Mouse (Mus musculus) mouse embryonic stem cell (cell line): Measurements from ENCODE around the gene Sumo3.

Source experiments
- in situ Hi-C, 2 experiments: fragments of 300-500 bp; cut with MboI; formaldehyde crosslinking; loops; 1 replicate in 1 of 2; 3 replicates in 1 of 2; pipeline ENCODE4 v1.14.3; 2019 to 2020; ENCODE audit warnings: low sequenced_read_pairs in 2 of 2, low pct_unique_long_range_greater_than_20kb in 1 of 2, mixed read lengths in 1 of 2; ENCODE audit not compliant: unreplicated experiment in 1 of 2

Gene Sumo3

GRCm38 (mm10) chr10:77605908-77606826 lies at the start of gene Sumo3, which contains the start of gene Gm49325:
Gene Sumo3 (plus strand): TSS chr10:77606097.
Gene Gm49325 (plus strand): TSS chr10:77606197.
- in situ Hi-C loops = no loop called here

DNA sequence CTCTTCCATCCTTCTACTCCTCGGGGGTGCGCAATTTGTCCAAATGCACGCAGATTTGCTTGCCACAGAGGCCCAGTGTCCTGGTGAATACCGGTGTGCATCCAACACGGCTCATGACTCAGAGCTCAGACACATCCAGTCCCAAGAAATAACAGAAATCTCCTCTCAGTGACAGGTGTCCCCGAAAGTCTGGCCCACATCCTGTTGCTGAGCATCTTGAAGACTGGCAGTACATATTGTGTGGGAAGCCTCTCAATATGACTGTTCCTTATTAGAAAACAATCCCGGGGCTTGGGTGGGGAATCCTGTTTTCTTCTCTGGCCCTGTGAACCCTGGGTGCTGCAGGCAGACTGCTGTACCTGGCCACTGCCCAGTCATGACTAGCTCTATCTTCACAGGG lies 49.3 kb upstream of the Sumo3 start:
- in situ Hi-C loops = no loop called here

- in situ Hi-C loops = no loop called here
These were observed 48.3 kb upstream of the Sumo3 start for GRCm38 (mm10) chr10:77557641-77558040.

- in situ Hi-C loops = no loop called here
These were observed 45.8 kb upstream of the Sumo3 start for GRCm38 (mm10) chr10:77560090-77560489.

DNA sequence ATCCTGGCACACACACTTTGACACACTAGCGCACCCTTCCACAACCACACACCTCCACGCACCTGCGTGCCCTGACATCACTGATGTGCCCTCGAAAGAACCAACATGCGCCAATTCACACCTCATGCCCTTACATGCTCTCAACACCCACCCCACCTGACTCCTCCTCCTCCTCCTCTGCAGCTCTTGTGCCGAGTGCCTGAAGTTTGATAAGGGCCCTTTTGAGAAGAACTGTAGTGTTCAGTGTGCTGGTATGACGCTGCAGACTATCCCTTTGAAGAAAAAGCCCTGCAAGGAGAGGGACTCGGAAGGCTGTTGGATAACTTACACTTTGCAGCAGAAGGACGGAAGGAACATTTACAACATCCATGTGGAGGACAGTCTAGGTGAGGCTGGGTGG lies 45.1 kb upstream of the Sumo3 start:
- in situ Hi-C loops = no loop called here

- in situ Hi-C loops = no loop called here
These were observed 44.4 kb upstream of the Sumo3 start for GRCm38 (mm10) chr10:77561508-77561907.

DNA sequence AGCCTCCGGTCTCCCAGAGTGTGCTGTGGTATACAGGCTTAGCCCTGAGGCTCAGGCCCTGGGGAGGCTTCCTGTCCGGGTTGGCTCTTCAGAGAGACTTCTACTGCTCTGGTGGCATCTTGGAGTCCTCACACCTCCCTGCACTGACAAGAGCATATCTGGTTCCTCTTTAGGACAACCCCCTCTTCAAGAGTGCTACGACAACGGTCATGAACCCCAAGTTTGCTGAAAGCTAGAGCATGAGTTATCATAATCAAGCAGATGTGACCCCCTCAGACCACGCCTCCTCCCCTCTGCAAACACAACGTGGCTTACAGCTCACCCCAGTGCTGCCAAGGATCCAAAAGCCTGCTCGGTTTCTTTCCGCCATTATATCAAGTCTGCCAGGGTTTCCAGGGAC lies 40.9 kb upstream of the Sumo3 start:
- in situ Hi-C loops = no loop called here

- in situ Hi-C loops = no loop called here
These were observed 39.2 kb upstream of the Sumo3 start for GRCm38 (mm10) chr10:77566651-77567050.

- in situ Hi-C loops = no loop called here
These were observed 36.4 kb upstream of the Sumo3 start for GRCm38 (mm10) chr10:77569481-77569880.

DNA sequence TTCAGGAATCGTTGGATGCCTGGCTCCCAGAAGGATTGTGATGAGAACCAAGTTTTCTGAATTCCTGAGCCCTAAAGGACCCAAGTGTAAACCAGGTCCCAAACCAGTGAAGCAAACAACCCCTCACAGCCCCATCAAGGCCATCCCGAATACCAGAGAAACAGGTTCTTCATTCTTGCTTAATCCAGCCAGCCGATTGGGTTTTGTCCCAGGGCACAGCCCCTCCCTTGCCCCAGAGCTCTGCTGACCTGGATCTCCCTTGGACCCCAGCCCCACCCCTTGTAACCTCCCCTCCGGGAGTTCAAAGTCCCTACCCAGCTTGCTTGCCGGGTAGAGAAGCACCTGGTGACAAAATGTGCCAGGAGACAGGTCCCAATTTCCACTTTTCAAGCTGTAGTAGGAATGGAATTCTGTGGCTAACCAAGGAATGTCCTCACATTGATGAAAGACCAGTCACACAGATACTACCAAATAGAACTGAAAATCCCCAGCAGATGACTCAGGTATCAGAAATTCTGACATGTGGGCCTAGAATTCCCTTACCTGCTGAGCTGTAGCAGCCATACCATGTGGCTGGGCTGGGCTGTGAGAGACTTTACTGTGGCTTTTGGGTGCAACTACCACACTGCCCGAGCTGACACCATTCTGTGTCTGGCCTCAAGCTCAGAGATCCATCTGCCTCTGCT lies 35.8 kb upstream of the Sumo3 start:
- in situ Hi-C loops = no loop called here

- in situ Hi-C loops = no loop called here
These were observed 33.7 kb upstream of the Sumo3 start for GRCm38 (mm10) chr10:77572225-77572624.

DNA sequence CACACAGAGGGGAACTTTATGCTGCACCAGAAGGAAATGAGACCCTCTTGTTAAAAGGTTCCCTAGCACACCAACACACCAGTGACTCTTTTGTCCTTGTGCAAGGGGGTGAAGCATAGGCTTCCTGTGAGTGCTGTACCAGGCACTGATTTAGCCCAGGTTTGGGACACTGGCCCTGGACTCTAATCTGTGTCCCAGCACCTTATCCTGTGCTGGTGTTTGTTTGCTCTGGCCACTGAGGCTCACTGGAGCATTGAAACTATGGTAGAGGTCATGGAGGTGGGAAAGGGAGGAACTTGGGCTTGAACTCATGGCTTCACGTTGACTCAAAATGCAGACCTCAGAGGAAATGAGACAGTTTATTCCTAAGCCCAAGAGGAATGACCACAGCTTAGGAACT lies 32.7 kb upstream of the Sumo3 start:
- in situ Hi-C loops = no loop called here

DNA sequence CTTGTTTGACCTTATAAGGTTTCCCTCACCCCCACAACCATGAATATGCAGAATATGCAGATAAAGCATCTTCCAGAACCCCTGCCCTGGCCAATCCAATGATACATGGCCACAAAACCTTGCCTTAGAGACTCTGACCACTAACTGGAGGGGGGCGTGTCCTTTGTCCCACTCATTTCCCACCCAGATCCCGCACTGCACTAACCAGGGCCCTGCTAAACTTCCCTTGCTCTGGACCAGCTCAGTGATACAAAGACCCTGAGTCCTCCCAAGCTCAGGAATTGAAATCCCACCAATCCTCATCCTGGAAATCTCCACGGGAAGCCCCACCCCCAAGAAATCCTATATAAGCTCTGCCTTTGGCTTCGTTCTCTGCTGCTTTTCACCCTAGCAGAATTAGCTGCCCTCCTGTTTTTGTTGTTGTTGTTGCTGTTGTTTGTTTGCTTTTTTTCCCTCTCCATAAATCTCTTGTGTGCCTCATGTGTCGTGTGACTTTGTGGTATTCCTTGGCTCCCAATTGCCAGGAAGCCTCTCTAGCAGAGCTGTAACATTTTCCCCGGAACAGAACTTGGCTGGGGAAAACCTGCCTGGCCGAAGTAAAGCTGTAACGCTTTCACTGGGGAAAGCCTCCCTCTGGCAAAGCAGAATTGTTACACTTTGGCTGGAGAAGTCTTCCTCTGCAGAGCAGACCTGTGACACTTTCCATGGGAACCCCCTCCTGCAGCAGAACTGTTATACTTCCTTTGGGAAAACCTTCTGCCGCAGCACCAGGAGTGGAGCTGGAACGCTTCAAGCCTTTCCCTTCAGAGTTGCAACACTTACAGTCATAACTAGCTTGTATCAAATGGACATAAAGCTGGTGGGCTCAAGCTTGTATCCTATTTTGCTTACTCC lies 25.6 kb upstream of the Sumo3 start:
- in situ Hi-C loops = no loop called here

GRCm38 (mm10) chr10:77581023-77581407 lies 24.9 kb upstream of the Sumo3 start:
- in situ Hi-C loops = no loop called here

GRCm38 (mm10) chr10:77581408-77582284 lies 24.3 kb upstream of the Sumo3 start, which contains the start of gene Pttg1ip:
Gene Pttg1ip (plus strand): TSS chr10:77581720.
- in situ Hi-C loops = no loop called here

- in situ Hi-C loops = no loop called here
These were observed 23.6 kb upstream of the Sumo3 start for GRCm38 (mm10) chr10:77582285-77582618.

GRCm38 (mm10) chr10:77583795-77584422 lies 22.0 kb upstream of the Sumo3 start:
- in situ Hi-C loops = no loop called here

DNA sequence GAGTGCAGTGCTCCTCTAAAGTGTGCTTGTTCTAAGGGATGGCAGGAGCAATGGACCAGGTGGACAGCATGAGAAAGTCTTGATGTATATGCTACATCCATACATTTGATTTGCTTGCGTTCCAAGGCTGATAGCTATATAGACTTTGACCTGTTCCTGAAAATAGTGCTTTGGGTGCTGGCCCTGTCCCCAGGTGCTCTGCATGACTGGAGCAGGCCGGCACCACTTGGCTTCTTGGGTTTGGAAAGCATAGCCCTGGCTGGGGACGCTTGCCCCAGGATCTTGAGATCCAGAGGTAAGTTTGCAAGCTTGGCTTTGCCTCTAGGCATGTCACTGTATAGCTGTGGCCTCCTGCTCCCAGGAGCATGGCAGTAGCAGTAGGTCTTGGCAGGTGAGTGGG lies 19.3 kb upstream of the Sumo3 start:
- in situ Hi-C loops = no loop called here
